ENCODE assay signal across 15 mouse cellular contexts in genomic region chr13:19138550-19138949, GRCm38 (mm10).
"Had no signal": no experiment of that assay in that cellular context is flagged by ENCODE, and none has a peak within 500 bp of the region (broad histone marks: within the 10 kb centered on the region; RNA-seq: fewer than 3 reads in every experiment).

No protein-coding gene starts in this region.

- DNase-seq: lung, adult 18-20 months; lung, embryonic 14.5 days; lung, postnatal 10 days; lung, postnatal 4 days; midbrain, embryonic 14.5 days; retina, postnatal 1 day; right cerebral cortex, adult 18-20 months; right cerebral cortex, postnatal 25 days; right cerebral cortex, postnatal 4 days; spleen, adult 18-20 months had no signal

- H3K4me2 ChIP-seq: lung, embryonic 14.5 days; midbrain, embryonic 12.5 days; neural tube, embryonic 13.5 days; neural tube, embryonic 15.5 days had no signal

- H3K4me3 ChIP-seq: midbrain, embryonic 10.5 days; midbrain, embryonic 12.5 days; myocyte; neural tube, embryonic 13.5 days; neural tube, embryonic 15.5 days had no signal

- H3K36me3 ChIP-seq: midbrain, embryonic 10.5 days; midbrain, embryonic 12.5 days had no signal

- H3K9ac ChIP-seq: lung, embryonic 14.5 days; midbrain, embryonic 12.5 days; neural tube, embryonic 13.5 days; neural tube, embryonic 15.5 days had no signal

- H3K4me1 ChIP-seq: midbrain, embryonic 10.5 days; midbrain, embryonic 12.5 days; neural tube, embryonic 15.5 days had no signal

- H3K27me3 ChIP-seq: midbrain, embryonic 12.5 days; neural tube, embryonic 13.5 days; neural tube, embryonic 15.5 days had no signal

- H3K27ac ChIP-seq: midbrain, embryonic 10.5 days; midbrain, embryonic 12.5 days; neural tube, embryonic 13.5 days; neural tube, embryonic 15.5 days had no signal

- H3K9me3 ChIP-seq: midbrain, embryonic 10.5 days; midbrain, embryonic 12.5 days; neural tube, embryonic 13.5 days; neural tube, embryonic 15.5 days had no signal
